Mouse (Mus musculus) thymus, adult 2 months (tissue): ENCODE data around the gene Sytl3. TPM values are rescaled to one million over a fixed set of nuclear protein-coding genes. Genes with fewer than 3 reads are reported as not detected.

Source experiments
- DNase-seq: peaks from one replicate; pipeline ENCODE4 v3.0.0; 2021
- H3K27ac ChIP-seq: fragments of 200-500 bp; 2 replicates; pipeline ENCODE4 v1.5.1; 2012; ENCODE audit warnings: low read length, control low read depth; ENCODE audit not compliant: control insufficient read depth, insufficient read depth
- H3K27me3 ChIP-seq: fragments of 200-500 bp; 2 replicates; pipeline ENCODE4 v1.6.1; 2012; ENCODE audit warnings: mild to moderate bottlenecking, low read length, moderate library complexity, mixed read lengths; ENCODE audit not compliant: control insufficient read depth, insufficient read depth
- H3K36me3 ChIP-seq: fragments of 200-500 bp; 2 replicates; pipeline ENCODE4 v1.6.1; 2012; ENCODE audit warnings: mild to moderate bottlenecking, low read length, moderate library complexity; ENCODE audit not compliant: control insufficient read depth, insufficient read depth
- H3K4me1 ChIP-seq: fragments of 200-500 bp; replicated peaks from 2 replicates; pipeline ENCODE4 v1.6.1; 2012; ENCODE audit warnings: low read length; ENCODE audit not compliant: control insufficient read depth, insufficient read depth
- H3K4me3 ChIP-seq: fragments of 200-500 bp; 2 replicates; pipeline ENCODE4 v1.5.1; 2012; ENCODE audit warnings: mild to moderate bottlenecking, low read length, control low read depth, moderate library complexity; ENCODE audit not compliant: control insufficient read depth, insufficient read depth
- CTCF ChIP-seq: fragments of 200-500 bp; IDR thresholded peaks from 2 replicates; pipeline ENCODE4 v1.5.1; 2012; ENCODE audit warnings: mild to moderate bottlenecking, control low read depth, low read length, moderate library complexity, borderline replicate concordance; ENCODE audit not compliant: control insufficient read depth, poor library complexity, insufficient read depth; ENCODE audit errors: extremely low read depth
- POLR2A ChIP-seq: fragments of 200-500 bp; IDR thresholded peaks from 2 replicates; pipeline ENCODE4 v1.6.1; 2012; ENCODE audit warnings: mild to moderate bottlenecking, low read length, control low read depth, moderate library complexity; ENCODE audit not compliant: control insufficient read depth, poor library complexity, insufficient read depth; ENCODE audit errors: extremely low read depth
- WGBS: fragments of 180-500 bp; shearing (Covaris S2); methylation state at CpG from one replicate; pipeline ENCODE4 v1.1.7; 2018; 5-methylcytosine and 5-hydroxymethylcytosine counted together
- polyA plus RNA-seq: library from polyadenylated mRNA; depleted of rRNA; stranded (reverse); fragments of >200 nt; gene quantifications from 2 replicates; pipeline ENCODE4 v1.2.3, GENCODE M21; 2012

Gene Sytl3
- polyA plus RNA-seq, 1 experiment, result 40.1 TPM

- H3K36me3 ChIP-seq, result peaks cover 50% of the 10 kb centered on the region
- 98% methylated on average over 12 of the region's 12 CpGs for WGBS
- no peak for DNase-seq
- no peaks in the 10 kb centered on the region for H3K27me3 ChIP-seq
- no peak overlapping the region for H3K27ac ChIP-seq
- TF ChIP-seq CTCF, result no peak
- no peak for TF ChIP-seq POLR2A
- no peak overlapping the region for H3K4me3 ChIP-seq
- H3K4me1 ChIP-seq, result peaks cover 5% of the 10 kb centered on the region
Measured at GRCm38 (mm10) chr17:6731634-6732033, 72.7 kb downstream of the Sytl3 start.

- Histone ChIP-seq H3K36me3 (peaks cover 60% of the 10 kb centered on the region), H3K4me1 (peaks cover 12% of the 10 kb centered on the region), H3K27ac (no peak overlapping the region), H3K4me3 (no peak overlapping the region), H3K27me3 (no peaks in the 10 kb centered on the region)
- WGBS, result 98% methylated on average over 4 of the region's 4 CpGs
- no peak for DNase-seq
- no peak for TF ChIP-seq CTCF
- TF ChIP-seq POLR2A, result no peak
Measured at GRCm38 (mm10) chr17:6732665-6733064, 73.8 kb downstream of the Sytl3 start.

GRCm38 (mm10) chr17:6733322-6733875 lies 74.5 kb downstream of the Sytl3 start:
- 98% methylated on average over 10 of the region's 10 CpGs for WGBS
- Histone ChIP-seq H3K27me3 (no peaks in the 10 kb centered on the region), H3K4me3 (no peak overlapping the region), H3K36me3 (peaks cover 63% of the 10 kb centered on the region), H3K4me1 (peaks cover 13% of the 10 kb centered on the region), H3K27ac (no peak overlapping the region)
- no peak for DNase-seq
- TF ChIP-seq CTCF, result no peak
- TF ChIP-seq POLR2A, result no peak

GRCm38 (mm10) chr17:6734746-6735441 lies 76.0 kb downstream of the Sytl3 start:
- peaks cover 13% of the 10 kb centered on the region for H3K4me1 ChIP-seq
- H3K27ac ChIP-seq, result no peak overlapping the region
- no peak overlapping the region for H3K4me3 ChIP-seq
- no peak for TF ChIP-seq CTCF
- TF ChIP-seq POLR2A, result no peak
- peaks cover 65% of the 10 kb centered on the region for H3K36me3 ChIP-seq
- WGBS, result 98% methylated on average over 12 of the region's 12 CpGs
- no peak for DNase-seq
- H3K27me3 ChIP-seq, result no peaks in the 10 kb centered on the region

- 58% methylated on average over 15 of the region's 15 CpGs for WGBS
- TF ChIP-seq CTCF (no peak), POLR2A (no peak)
- H3K36me3 ChIP-seq, result peaks cover 76% of the 10 kb centered on the region
- peaks cover 17% of the 10 kb centered on the region for H3K4me1 ChIP-seq
- no peak overlapping the region for H3K4me3 ChIP-seq
- H3K27ac ChIP-seq, result peak overlapping the region; percentile 54; the same call in 1 of the 2 replicates
- no peaks in the 10 kb centered on the region for H3K27me3 ChIP-seq
- no peak for DNase-seq
Measured at GRCm38 (mm10) chr17:6736306-6737272, 77.7 kb downstream of the Sytl3 start.

- Histone ChIP-seq H3K4me1 (peaks cover 23% of the 10 kb centered on the region), H3K36me3 (peaks cover 84% of the 10 kb centered on the region), H3K27me3 (no peaks in the 10 kb centered on the region), H3K27ac (no peak overlapping the region), H3K4me3 (no peak overlapping the region)
- 85% methylated on average over 12 of the region's 12 CpGs for WGBS
- no peak for DNase-seq
- TF ChIP-seq CTCF (no peak), POLR2A (no peak)
Measured at GRCm38 (mm10) chr17:6737273-6737997, 78.5 kb downstream of the Sytl3 start.
